Mouse (Mus musculus): Measurements from ENCODE around the gene Cd151. TPM values are rescaled to one million over a fixed set of nuclear protein-coding genes. Genes with fewer than 3 reads are reported as not detected.

The Cd151 gene
- polyA plus RNA-seq, 1 experiment, result 99.0 TPM

GRCm38 (mm10) chr7:141431434-141432185 lies 35.6 kb upstream of the Cd151 start:
- Histone ChIP-seq H3K27ac (ENCODE audit: insufficient read depth, low read length) (no peak overlapping the region), H3K9ac (ENCODE audit: low read depth, poor library complexity, severe bottlenecking) (no peak overlapping the region), H3K9me3 (replicated peaks; ENCODE audit: control insufficient read depth, insufficient read depth, low read length, poor library complexity, severe bottlenecking) (no peaks in the 10 kb centered on the region), H3K4me3 (ENCODE audit: low read depth, low read length) (no peak overlapping the region), H3K36me3 (ENCODE audit: control insufficient read depth, insufficient read depth, low read length, poor library complexity, severe bottlenecking) (no peaks in the 10 kb centered on the region), H3K4me1 (ENCODE audit: control insufficient read depth, insufficient read depth, low read length) (peaks cover 2% of the 10 kb centered on the region), H3K27me3 (ENCODE audit: control insufficient read depth, insufficient read depth, low read length, poor library complexity, severe bottlenecking) (no peaks in the 10 kb centered on the region)
- TF ChIP-seq CTCF (IDR thresholded peaks at IDR 0.05; ENCODE audit: low read depth, low read length) (no peak), POLR2A (IDR thresholded peaks at IDR 0.05; ENCODE audit: insufficient read depth, low read length) (no peak), EP300 (IDR thresholded peaks at IDR 0.05; ENCODE audit: insufficient read depth, low read depth, low read length) (no peak)

GRCm38 (mm10) chr7:141432186-141432611 lies 35.0 kb upstream of the Cd151 start:
- H3K27me3 ChIP-seq (ENCODE audit: control insufficient read depth, insufficient read depth, low read length, poor library complexity, severe bottlenecking), result no peaks in the 10 kb centered on the region
- no peak overlapping the region for H3K27ac ChIP-seq (ENCODE audit: insufficient read depth, low read length)
- TF ChIP-seq CTCF (IDR thresholded peaks at IDR 0.05; ENCODE audit: low read depth, low read length) (no peak), POLR2A (IDR thresholded peaks at IDR 0.05; ENCODE audit: insufficient read depth, low read length) (no peak), EP300 (IDR thresholded peaks at IDR 0.05; ENCODE audit: insufficient read depth, low read depth, low read length) (no peak)
- H3K9ac ChIP-seq (ENCODE audit: low read depth, poor library complexity, severe bottlenecking), result no peak overlapping the region
- peaks cover 2% of the 10 kb centered on the region for H3K4me1 ChIP-seq (ENCODE audit: control insufficient read depth, insufficient read depth, low read length)
- H3K36me3 ChIP-seq (ENCODE audit: control insufficient read depth, insufficient read depth, low read length, poor library complexity, severe bottlenecking), result no peaks in the 10 kb centered on the region
- no peak overlapping the region for H3K4me3 ChIP-seq (ENCODE audit: low read depth, low read length)
- H3K9me3 ChIP-seq (replicated peaks; ENCODE audit: control insufficient read depth, insufficient read depth, low read length, poor library complexity, severe bottlenecking), result no peaks in the 10 kb centered on the region

DNA sequence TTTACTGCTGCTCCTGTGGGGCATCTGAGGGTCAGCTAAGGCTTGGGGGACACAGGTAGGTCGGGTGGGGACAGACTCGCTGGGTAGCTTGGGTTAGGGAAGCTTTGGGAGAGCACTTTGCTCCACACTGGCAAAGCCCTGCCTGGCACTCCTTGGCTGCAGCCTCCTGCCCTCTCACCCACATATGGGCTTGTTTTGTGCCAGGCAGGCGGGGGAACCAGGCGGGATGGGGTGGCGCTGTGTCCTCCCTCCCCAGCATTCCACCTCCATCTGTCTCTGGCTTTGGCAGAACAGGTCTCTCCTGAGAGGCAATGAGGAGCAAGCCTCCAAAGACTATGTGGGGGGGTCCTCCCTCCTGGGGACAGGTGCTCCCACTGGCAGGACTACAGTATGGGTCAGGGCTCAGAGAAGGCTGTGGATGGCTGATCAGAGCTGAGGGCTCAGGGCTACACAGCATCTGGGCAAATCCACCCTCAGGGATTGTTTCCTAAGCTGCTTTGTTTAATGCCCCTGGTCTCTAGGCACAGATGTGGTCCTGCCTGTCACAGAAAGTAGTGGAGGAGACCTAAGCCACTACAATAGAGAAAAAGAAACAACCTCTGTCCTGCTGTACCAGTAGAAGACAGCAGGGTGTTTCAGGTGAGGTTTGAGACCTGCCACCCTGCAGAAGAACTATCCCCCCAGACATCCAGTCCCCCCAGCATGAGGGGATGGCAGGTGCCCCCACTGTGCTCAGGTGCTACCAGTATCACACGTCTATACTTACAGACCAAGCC lies 34.3 kb upstream of the Cd151 start:
- H3K27ac ChIP-seq (ENCODE audit: insufficient read depth, low read length), result no peak overlapping the region
- no peak overlapping the region for H3K9ac ChIP-seq (ENCODE audit: low read depth, poor library complexity, severe bottlenecking)
- no peaks in the 10 kb centered on the region for H3K9me3 ChIP-seq (replicated peaks; ENCODE audit: control insufficient read depth, insufficient read depth, low read length, poor library complexity, severe bottlenecking)
- peaks cover under 1% of the 10 kb centered on the region; the same call in 1 of the 2 replicates for H3K36me3 ChIP-seq (ENCODE audit: control insufficient read depth, insufficient read depth, low read length, poor library complexity, severe bottlenecking)
- no peak overlapping the region for H3K4me3 ChIP-seq (ENCODE audit: low read depth, low read length)
- H3K27me3 ChIP-seq (ENCODE audit: control insufficient read depth, insufficient read depth, low read length, poor library complexity, severe bottlenecking), result no peaks in the 10 kb centered on the region
- peaks cover 2% of the 10 kb centered on the region for H3K4me1 ChIP-seq (ENCODE audit: control insufficient read depth, insufficient read depth, low read length)
- TF ChIP-seq EP300 (IDR thresholded peaks at IDR 0.05; ENCODE audit: insufficient read depth, low read depth, low read length), result no peak
- TF ChIP-seq POLR2A (IDR thresholded peaks at IDR 0.05; ENCODE audit: insufficient read depth, low read length), result no peak
- no peak for TF ChIP-seq CTCF (IDR thresholded peaks at IDR 0.05; ENCODE audit: low read depth, low read length)

GRCm38 (mm10) chr7:141433517-141434400 lies 33.4 kb upstream of the Cd151 start:
- Histone ChIP-seq H3K9me3 (replicated peaks; ENCODE audit: control insufficient read depth, insufficient read depth, low read length, poor library complexity, severe bottlenecking) (no peaks in the 10 kb centered on the region), H3K27ac (ENCODE audit: insufficient read depth, low read length) (no peak overlapping the region), H3K9ac (ENCODE audit: low read depth, poor library complexity, severe bottlenecking) (no peak overlapping the region), H3K4me3 (ENCODE audit: low read depth, low read length) (no peak overlapping the region), H3K27me3 (ENCODE audit: control insufficient read depth, insufficient read depth, low read length, poor library complexity, severe bottlenecking) (no peaks in the 10 kb centered on the region), H3K36me3 (ENCODE audit: control insufficient read depth, insufficient read depth, low read length, poor library complexity, severe bottlenecking) (peaks cover 9% of the 10 kb centered on the region), H3K4me1 (ENCODE audit: control insufficient read depth, insufficient read depth, low read length) (peaks cover 2% of the 10 kb centered on the region)
- TF ChIP-seq POLR2A (IDR thresholded peaks at IDR 0.05; ENCODE audit: insufficient read depth, low read length), result no peak
- TF ChIP-seq EP300 (IDR thresholded peaks at IDR 0.05; ENCODE audit: insufficient read depth, low read depth, low read length), result no peak
- TF ChIP-seq CTCF (IDR thresholded peaks at IDR 0.05; ENCODE audit: low read depth, low read length), result no peak

- Histone ChIP-seq H3K27me3 (ENCODE audit: control insufficient read depth, insufficient read depth, low read length, poor library complexity, severe bottlenecking) (no peaks in the 10 kb centered on the region), H3K9me3 (replicated peaks; ENCODE audit: control insufficient read depth, insufficient read depth, low read length, poor library complexity, severe bottlenecking) (no peaks in the 10 kb centered on the region), H3K4me1 (ENCODE audit: control insufficient read depth, insufficient read depth, low read length) (peaks cover 2% of the 10 kb centered on the region), H3K4me3 (ENCODE audit: low read depth, low read length) (peak overlapping the region; percentile 40; the same call in 1 of the 2 replicates), H3K27ac (ENCODE audit: insufficient read depth, low read length) (no peak overlapping the region), H3K36me3 (ENCODE audit: control insufficient read depth, insufficient read depth, low read length, poor library complexity, severe bottlenecking) (peaks cover 14% of the 10 kb centered on the region), H3K9ac (ENCODE audit: low read depth, poor library complexity, severe bottlenecking) (no peak overlapping the region)
- TF ChIP-seq CTCF (IDR thresholded peaks at IDR 0.05; ENCODE audit: low read depth, low read length) (no peak), POLR2A (IDR thresholded peaks at IDR 0.05; ENCODE audit: insufficient read depth, low read length) (no peak), EP300 (IDR thresholded peaks at IDR 0.05; ENCODE audit: insufficient read depth, low read depth, low read length) (no peak)
These were observed 32.7 kb upstream of the Cd151 start for GRCm38 (mm10) chr7:141434464-141434863.
